Mouse (Mus musculus) small intestine, adult 2 months (tissue): ENCODE measurements around the gene Aktip.

Experiments
- CTCF ChIP-seq: fragments of 200-500 bp; IDR thresholded peaks from 2 replicates; pipeline ENCODE4 v1.5.1; 2012; ENCODE audit warnings: low read depth, mild to moderate bottlenecking, control low read depth, inconsistent platforms, low read length, moderate library complexity, mixed read lengths; ENCODE audit not compliant: insufficient replicate concordance, insufficient read length; ENCODE audit errors: extremely low read depth
- POLR2A ChIP-seq: fragments of 200-500 bp; IDR thresholded peaks from 2 replicates; pipeline ENCODE4 v1.6.1; 2012; ENCODE audit warnings: low read depth, mild to moderate bottlenecking, control low read depth, inconsistent platforms, low read length, moderate library complexity

GRCm38 (mm10) chr8:91082428-91082827 lies 117.3 kb downstream of the Aktip start:
- no peak for TF ChIP-seq CTCF
- no peak for TF ChIP-seq POLR2A
